Mouse (Mus musculus): ENCODE results near the gene Eci3.

DNA sequence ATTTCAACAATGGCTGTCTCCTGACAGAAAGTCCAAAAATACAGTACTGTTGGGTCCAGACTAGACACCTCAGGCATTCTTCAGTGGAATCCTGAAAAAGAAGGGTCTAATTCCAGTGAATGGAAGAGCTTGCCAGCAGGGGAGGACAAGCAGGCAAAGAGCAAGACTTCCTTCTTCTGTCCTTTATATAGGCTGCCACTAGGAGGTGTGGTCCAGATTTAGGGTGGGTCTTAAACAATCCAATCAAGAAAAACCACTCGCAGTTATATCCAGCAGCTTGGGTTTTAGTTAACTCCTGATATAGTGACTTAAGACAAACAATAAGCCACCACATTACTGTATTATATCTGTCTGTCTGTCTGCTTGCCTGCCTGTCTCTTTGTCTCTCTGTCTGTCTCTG lies 10.2 kb upstream of the Eci3 start:
- TF ChIP-seq POLR2A (IDR thresholded peaks at IDR 0.05; ENCODE audit: extremely low read depth, insufficient read depth, low read length) (no peak), CTCF (IDR thresholded peaks at IDR 0.05; ENCODE audit: extremely low read depth, insufficient read depth, low read length) (no peak)
